Mouse (Mus musculus) kidney, adult 2 months (tissue): ENCODE results near the gene Gm21830. TPM values are rescaled to one million over a fixed set of nuclear protein-coding genes. Genes with fewer than 3 reads are reported as not detected.
"Not testable (repeated sequence)": the region's sequence is repeated elsewhere in the genome, so short reads cannot be mapped to it uniquely, and the experiment has no call there.

Experiments used
- DNase-seq: peaks from one replicate; pipeline ENCODE4 v3.0.0; 2021
- H3K27ac ChIP-seq: fragments of 200-500 bp; 2 replicates; pipeline ENCODE4 v1.5.1; 2012; ENCODE audit warnings: low read depth, low read length, control low read depth, inconsistent platforms; ENCODE audit not compliant: insufficient read depth
- H3K27me3 ChIP-seq: fragments of 200-500 bp; replicated peaks from 2 replicates; pipeline ENCODE4 v1.6.1; 2012; ENCODE audit warnings: mild to moderate bottlenecking, moderate library complexity, low read length, inconsistent platforms; ENCODE audit not compliant: control insufficient read depth, insufficient read depth
- H3K36me3 ChIP-seq: fragments of 200-500 bp; 2 replicates; pipeline ENCODE4 v1.6.1; 2012; ENCODE audit warnings: mild to moderate bottlenecking, moderate library complexity, low read length, inconsistent platforms; ENCODE audit not compliant: control insufficient read depth, insufficient read depth
- H3K4me1 ChIP-seq: fragments of 200-500 bp; 2 replicates; pipeline ENCODE4 v1.6.1; 2011; ENCODE audit warnings: low read length; ENCODE audit not compliant: control insufficient read depth, insufficient read depth
- H3K4me3 ChIP-seq: fragments of 200-500 bp; 2 replicates; pipeline ENCODE4 v1.5.1; 2011; ENCODE audit warnings: mild to moderate bottlenecking, low read depth, low read length, control low read depth; ENCODE audit not compliant: insufficient read depth
- CTCF ChIP-seq: fragments of 200-500 bp; conservative IDR thresholded peaks from 2 replicates; pipeline ENCODE4 v1.5.1; 2011; ENCODE audit warnings: low read depth, mild to moderate bottlenecking, control low read depth, low read length, moderate library complexity, mixed read lengths; ENCODE audit not compliant: insufficient read depth, insufficient read length
- POLR2A ChIP-seq: fragments of 200-500 bp; IDR thresholded peaks from one replicate; pipeline ENCODE4 v1.6.1; 2011; ENCODE audit warnings: low read depth, low read length, control low read depth
- WGBS: fragments of 180-500 bp; shearing (Covaris S2); methylation state at CpG from one replicate; pipeline ENCODE4 v1.1.7; 2018; 5-methylcytosine and 5-hydroxymethylcytosine counted together
- polyA plus RNA-seq: library from polyadenylated mRNA; depleted of rRNA; stranded (reverse); fragments of >200 nt; gene quantifications from 2 replicates; pipeline ENCODE4 v1.2.3, GENCODE M21; 2012; rRNA removed

Gm21830 gene
- not detected in 2 replicates for polyA plus RNA-seq

GRCm38 (mm10) chr2:67413425-67413824 lies at the start of gene Gm21830:
Gene Gm21830, plus strand, starts transcription at chr2:67413725.
- not testable (repeated sequence) for H3K36me3 ChIP-seq, H3K27me3 ChIP-seq, DNase-seq, H3K27ac ChIP-seq, H3K4me1 ChIP-seq, H3K4me3 ChIP-seq
- no CpG with 5 or more reads among the region's 1 CpGs for WGBS

- Histone ChIP-seq H3K27me3 (no peaks in the 10 kb centered on the region), H3K36me3 (no peaks in the 10 kb centered on the region), H3K27ac (no peak overlapping the region), H3K4me3 (no peak overlapping the region), H3K4me1 (no peaks in the 10 kb centered on the region)
- no peak for DNase-seq
- 74% methylated on average over 2 of the region's 2 CpGs for WGBS
- TF ChIP-seq CTCF (no peak), POLR2A (no peak)
Measured at GRCm38 (mm10) chr2:67364506-67364905, 49.0 kb upstream of the Gm21830 start.

- TF ChIP-seq CTCF (no peak), POLR2A (no peak)
- no peaks in the 10 kb centered on the region for H3K27me3 ChIP-seq
- no peak for DNase-seq
- H3K4me1 ChIP-seq: no peaks in the 10 kb centered on the region
- no peak overlapping the region for H3K4me3 ChIP-seq
- 73% methylated on average over 3 of the region's 3 CpGs for WGBS
- H3K36me3 ChIP-seq: no peaks in the 10 kb centered on the region
- no peak overlapping the region for H3K27ac ChIP-seq
Measured at GRCm38 (mm10) chr2:67378504-67378903, 35.0 kb upstream of the Gm21830 start.

GRCm38 (mm10) chr2:67420853-67421252 lies 7.3 kb downstream of the Gm21830 start:
- H3K27ac ChIP-seq: no peak overlapping the region
- TF ChIP-seq CTCF (no peak), POLR2A (no peak)
- no peaks in the 10 kb centered on the region for H3K27me3 ChIP-seq
- DNase-seq: no peak
- no peak overlapping the region for H3K4me3 ChIP-seq
- H3K4me1 ChIP-seq: no peaks in the 10 kb centered on the region
- no peaks in the 10 kb centered on the region for H3K36me3 ChIP-seq

- WGBS: 62% methylated on average over 1 of the region's 1 CpGs
- H3K27ac ChIP-seq: peak overlapping the region; percentile 56; the same call in 1 of the 2 replicates
- peak; percentile 41 for DNase-seq
- H3K36me3 ChIP-seq: no peaks in the 10 kb centered on the region
- no peak overlapping the region for H3K4me3 ChIP-seq
- H3K4me1 ChIP-seq: no peaks in the 10 kb centered on the region
- TF ChIP-seq POLR2A (no peak), CTCF (no peak)
- no peaks in the 10 kb centered on the region for H3K27me3 ChIP-seq
Measured at GRCm38 (mm10) chr2:67422799-67423198, 9.3 kb downstream of the Gm21830 start.

GRCm38 (mm10) chr2:67433081-67433480 lies 19.6 kb downstream of the Gm21830 start, which contains the start of gene Gm26727:
Gene Gm26727, minus strand, starts transcription at chr2:67433181.
- Histone ChIP-seq H3K27me3 (no peaks in the 10 kb centered on the region), H3K27ac (no peak within 1 kb of the TSS), H3K36me3 (no peaks in the 10 kb centered on the region), H3K4me1 (no peaks in the 10 kb centered on the region), H3K4me3 (no peak within 1 kb of the TSS)
- 61% methylated on average over 2 of the region's 2 CpGs for WGBS
- no peak for DNase-seq
- TF ChIP-seq CTCF (no peak), POLR2A (no peak)

GRCm38 (mm10) chr2:67438309-67438708 lies 24.8 kb downstream of the Gm21830 start:
- no peak for DNase-seq
- WGBS: 93% methylated on average over 8 of the region's 8 CpGs
- no peak for TF ChIP-seq CTCF
- TF ChIP-seq POLR2A: no peak
- Histone ChIP-seq H3K36me3 (no peaks in the 10 kb centered on the region), H3K27ac (no peak overlapping the region), H3K4me1 (no peaks in the 10 kb centered on the region), H3K27me3 (no peaks in the 10 kb centered on the region), H3K4me3 (no peak overlapping the region)

- no peak within 1 kb of the TSS for H3K4me3 ChIP-seq
- no peak for DNase-seq
- H3K27me3 ChIP-seq: no peaks in the 10 kb centered on the region
- 58% methylated on average over 3 of the region's 3 CpGs for WGBS
- no peak for TF ChIP-seq POLR2A
- TF ChIP-seq CTCF: no peak
- H3K36me3 ChIP-seq: no peaks in the 10 kb centered on the region
- no peak within 1 kb of the TSS for H3K27ac ChIP-seq
- no peaks in the 10 kb centered on the region for H3K4me1 ChIP-seq
Measured at GRCm38 (mm10) chr2:67445780-67446179, 32.3 kb downstream of the Gm21830 start, which contains the start of gene Xirp2. Gene Xirp2, plus strand, starts transcription at chr2:67446002.
